Mouse (Mus musculus) heart, embryonic 11.5 days (tissue): ENCODE data around the gene AU041133. TPM values are rescaled to one million over a fixed set of nuclear protein-coding genes. Genes with fewer than 3 reads are reported as not detected.

ENCODE experiments used
- ATAC-seq: fragments of 200-750 bp; cut with Nextera tagmentation; replicated peaks from 2 replicates; pipeline ENCODE4 v1.8.0; 2017; ENCODE audit warnings: moderate library complexity; ENCODE audit not compliant: insufficient number of reproducible peaks, low FRiP score, low TSS enrichment
- H3K27ac ChIP-seq: fragments of 300-500 bp; sonication (generic); 2 replicates; pipeline ENCODE4 v1.5.1; 2014; ENCODE audit warnings: mild to moderate bottlenecking, low read depth, low read length
- H3K27me3 ChIP-seq: fragments of 300-500 bp; sonication (generic); 2 replicates; pipeline ENCODE4 v1.6.1; 2014; ENCODE audit warnings: mild to moderate bottlenecking, low read length, mixed read lengths; ENCODE audit not compliant: control insufficient read depth, insufficient read depth
- H3K36me3 ChIP-seq: fragments of 300-500 bp; sonication (generic); 2 replicates; pipeline ENCODE4 v1.6.1; 2014; ENCODE audit warnings: mild to moderate bottlenecking, low read length, moderate library complexity, mixed read lengths; ENCODE audit not compliant: control insufficient read depth, insufficient read depth
- H3K4me1 ChIP-seq: fragments of 300-500 bp; sonication (generic); 2 replicates; pipeline ENCODE4 v1.6.1; 2014; ENCODE audit warnings: low read length; ENCODE audit not compliant: control insufficient read depth, insufficient read depth
- H3K4me2 ChIP-seq: fragments of 300-500 bp; sonication (generic); 2 replicates; pipeline ENCODE4 v1.6.1; 2014; ENCODE audit warnings: mild to moderate bottlenecking, moderate library complexity
- H3K4me3 ChIP-seq: fragments of 300-500 bp; sonication (generic); 2 replicates; pipeline ENCODE4 v1.5.1; 2014; ENCODE audit warnings: low read depth, low read length
- H3K9ac ChIP-seq: fragments of 300-500 bp; sonication (generic); 2 replicates; pipeline ENCODE4 v1.6.1; 2014; ENCODE audit warnings: mild to moderate bottlenecking, low read depth, low read length, moderate library complexity
- H3K9me3 ChIP-seq: fragments of 300-500 bp; sonication (generic); replicated peaks from 2 replicates; pipeline ENCODE4 v1.6.1; 2016; ENCODE audit warnings: low read length; ENCODE audit not compliant: control insufficient read depth
- WGBS: fragments of 180-500 bp; shearing (Covaris S2); extraction: QIAGEN DNeasy Blood & Tissue Kit; methylation state at CpG from one replicate; pipeline ENCODE4 v1.1.7; 2014; ENCODE audit not compliant: insufficient replicate concordance; 5-methylcytosine and 5-hydroxymethylcytosine counted together
- polyA plus RNA-seq: library from polyadenylated mRNA; unstranded; fragments of >200 nt; fragmentation: Nextera tagmentation; extraction: Ambion mirVana; gene quantifications from 2 replicates; pipeline ENCODE4 v1.2.1, GENCODE M21; 2014

AU041133 gene
- polyA plus RNA-seq, 1 experiment from 2014 or later = 3.7 TPM

DNA sequence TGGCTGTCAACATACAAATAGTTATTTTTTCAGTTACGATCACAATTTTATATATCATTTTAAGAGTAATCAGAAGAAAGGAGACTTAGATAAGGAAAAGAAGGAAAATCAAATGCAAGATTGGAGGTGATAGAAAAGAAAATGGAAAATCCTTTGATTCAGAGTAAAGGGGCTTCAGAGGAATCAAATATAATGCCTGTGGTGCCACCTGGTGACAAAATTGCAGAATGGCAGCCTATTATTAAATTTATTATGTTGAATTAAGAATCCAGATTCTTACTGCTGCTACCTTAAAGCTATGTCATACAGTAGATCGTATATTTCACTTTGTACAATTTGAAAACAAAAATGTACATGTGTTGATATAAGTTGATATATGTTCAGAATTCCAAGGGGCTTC, 43.0 kb downstream of the AU041133 start:
- Histone ChIP-seq H3K36me3 (no peaks in the 10 kb centered on the region; the same call in 1 of the 2 replicates), H3K4me1 (no peaks in the 10 kb centered on the region), H3K27me3 (no peaks in the 10 kb centered on the region), H3K4me2 (no peak overlapping the region), H3K27ac (no peak overlapping the region), H3K9me3 (peaks cover 5% of the 10 kb centered on the region; the same call in 1 of the 2 replicates), H3K4me3 (no peak overlapping the region), H3K9ac (no peak overlapping the region)
- 47% methylated on average over 2 of the region's 2 CpGs for WGBS
- no peak for ATAC-seq

DNA sequence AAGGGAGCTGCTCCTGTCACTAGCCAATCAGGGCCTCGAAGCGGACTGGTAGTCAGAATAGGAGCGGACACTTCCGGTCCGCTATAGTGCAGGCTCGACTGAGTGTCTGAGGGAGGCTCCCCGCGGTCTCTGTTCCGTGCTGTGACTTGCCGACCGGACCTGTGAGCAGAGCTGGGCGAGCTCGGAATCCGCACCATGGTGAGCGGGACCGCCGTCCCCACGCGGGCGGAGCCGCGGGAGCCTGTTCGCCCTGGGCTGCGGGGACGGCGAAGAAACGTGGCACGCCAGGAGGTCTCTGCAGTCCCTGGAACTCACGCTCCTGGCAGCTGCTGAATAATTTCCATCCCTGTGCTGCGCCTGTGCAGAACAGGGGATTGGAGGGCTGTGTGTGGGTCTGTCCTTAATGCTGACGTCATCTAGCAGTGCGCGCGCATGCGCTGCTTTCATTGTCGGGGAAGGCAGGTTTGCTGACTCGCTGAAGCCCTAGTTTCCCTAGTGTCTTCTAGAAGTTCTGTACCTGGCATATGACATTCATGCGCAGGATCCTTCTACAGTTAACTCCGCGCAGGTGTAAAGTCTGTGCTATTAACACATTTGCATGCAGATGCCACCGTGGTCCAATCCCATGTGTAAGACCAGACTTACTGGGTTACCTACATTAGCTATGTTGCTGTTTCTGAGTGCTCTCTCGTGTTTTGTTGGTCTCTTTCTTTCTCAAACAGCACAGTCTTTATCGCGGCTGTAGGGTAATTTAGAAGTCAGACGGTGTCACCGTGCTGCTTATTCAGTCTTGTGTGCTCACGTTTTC, 50.6 kb downstream of the AU041133 start:
- H3K27ac ChIP-seq = peak overlapping the region; percentile 94
- no peaks in the 10 kb centered on the region; the same call in 1 of the 2 replicates for H3K4me1 ChIP-seq
- 5% methylated on average over 47 of the region's 47 CpGs for WGBS
- peak; percentile 98 for ATAC-seq
- no peaks in the 10 kb centered on the region for H3K27me3 ChIP-seq
- H3K9ac ChIP-seq = peak overlapping the region; percentile 77
- H3K4me3 ChIP-seq = peak overlapping the region; percentile 65
- no peaks in the 10 kb centered on the region; the same call in 1 of the 2 replicates for H3K36me3 ChIP-seq
- peaks cover 2% of the 10 kb centered on the region for H3K9me3 ChIP-seq
- H3K4me2 ChIP-seq = peak overlapping the region; percentile 79

Other genes with a start within 250 kb of the AU041133 start
- 2.4 and 2.5 TPM in 2 replicates for gene Zfp781, start 197.5 kb upstream of the AU041133 start, polyA plus RNA-seq
- 10.6 and 11.4 TPM in 2 replicates for gene Zfp873, start 79.9 kb upstream of the AU041133 start, polyA plus RNA-seq
- 2.9 and 3.2 TPM in 2 replicates for gene BC024063, start 44.7 kb upstream of the AU041133 start, polyA plus RNA-seq
- 9.9 and 11.5 TPM in 2 replicates for gene Zfp938, start 113.3 kb downstream of the AU041133 start, polyA plus RNA-seq
- gene 4932415D10Rik, start 188.6 kb downstream of the AU041133 start, polyA plus RNA-seq = not detected in 2 replicates
- gene Gm4924, start 226.2 kb downstream of the AU041133 start, polyA plus RNA-seq = 5.4 and 6.1 TPM in 2 replicates